Mouse (Mus musculus): ENCODE measurements at regions not wholly inside any gene's neighbourhood (a gene's known extent, or its start where the extent isn't known, plus 50 kb on each side); places are given as distances from the start of the nearest gene placed in this dataset.
"Not testable (repeated sequence)": the region's sequence is repeated elsewhere in the genome, so short reads cannot be mapped to it uniquely, and the experiment has no call there.

- no peaks in the 10 kb centered on the region for H3K9me3 ChIP-seq (ENCODE audit: control insufficient read depth, low read length)
- no peak for ATAC-seq
- H3K36me3 ChIP-seq (ENCODE audit: control insufficient read depth, insufficient read depth), result no peaks in the 10 kb centered on the region
- H3K4me1 ChIP-seq (replicated peaks; ENCODE audit: control insufficient read depth, insufficient read depth, low read length), result no peaks in the 10 kb centered on the region
- H3K27ac ChIP-seq (ENCODE audit: low read length), result no peak overlapping the region
- H3K4me3 ChIP-seq (replicated peaks; ENCODE audit: low read length), result no peak overlapping the region
- no peaks in the 10 kb centered on the region for H3K27me3 ChIP-seq (replicated peaks; ENCODE audit: control insufficient read depth, insufficient read depth, low read length)
- 91% methylated on average over 2 of the region's 2 CpGs for WGBS
- H3K4me2 ChIP-seq (ENCODE audit: low read length), result no peak overlapping the region
- H3K9ac ChIP-seq (replicated peaks; ENCODE audit: low read depth, low read length), result no peak overlapping the region
Observed at GRCm38 (mm10) chr13:103636595-103636994, 137.8 kb downstream of the Srek1 start.

GRCm38 (mm10) chr13:103623810-103624209, 150.6 kb downstream of the Srek1 start:
- Histone ChIP-seq H3K9ac (replicated peaks; ENCODE audit: low read depth, low read length) (no peak overlapping the region), H3K27me3 (replicated peaks; ENCODE audit: control insufficient read depth, insufficient read depth, low read length) (no peaks in the 10 kb centered on the region), H3K27ac (ENCODE audit: low read length) (no peak overlapping the region), H3K4me2 (ENCODE audit: low read length) (no peak overlapping the region), H3K9me3 (ENCODE audit: control insufficient read depth, low read length) (no peaks in the 10 kb centered on the region), H3K4me3 (replicated peaks; ENCODE audit: low read length) (no peak overlapping the region), H3K4me1 (replicated peaks; ENCODE audit: control insufficient read depth, insufficient read depth, low read length) (no peaks in the 10 kb centered on the region), H3K36me3 (ENCODE audit: control insufficient read depth, insufficient read depth) (no peaks in the 10 kb centered on the region)
- ATAC-seq, result no peak
- WGBS, result 72% methylated on average over 2 of the region's 2 CpGs

- no peak for ATAC-seq
- Histone ChIP-seq H3K27me3 (replicated peaks; ENCODE audit: control insufficient read depth, insufficient read depth, low read length) (no peaks in the 10 kb centered on the region), H3K9ac (replicated peaks; ENCODE audit: low read depth, low read length) (no peak overlapping the region), H3K36me3 (ENCODE audit: control insufficient read depth, insufficient read depth) (no peaks in the 10 kb centered on the region), H3K9me3 (ENCODE audit: control insufficient read depth, low read length) (no peaks in the 10 kb centered on the region), H3K4me3 (replicated peaks; ENCODE audit: low read length) (no peak overlapping the region), H3K27ac (ENCODE audit: low read length) (no peak overlapping the region), H3K4me2 (ENCODE audit: low read length) (no peak overlapping the region), H3K4me1 (replicated peaks; ENCODE audit: control insufficient read depth, insufficient read depth, low read length) (no peaks in the 10 kb centered on the region)
- 45% methylated on average over 6 of the region's 6 CpGs for WGBS
Observed at GRCm38 (mm10) chr13:103623319-103623718, 151.1 kb downstream of the Srek1 start.

GRCm38 (mm10) chr13:103622324-103622723, 152.1 kb downstream of the Srek1 start:
- H3K9ac ChIP-seq (replicated peaks; ENCODE audit: low read depth, low read length), result no peak overlapping the region
- no peaks in the 10 kb centered on the region for H3K36me3 ChIP-seq (ENCODE audit: control insufficient read depth, insufficient read depth)
- WGBS, result 8% methylated on average over 5 of the region's 5 CpGs
- H3K4me2 ChIP-seq (ENCODE audit: low read length), result no peak overlapping the region
- H3K27ac ChIP-seq (ENCODE audit: low read length), result no peak overlapping the region
- ATAC-seq, result peak; percentile 62; the same call in 1 of the 2 replicates
- H3K4me3 ChIP-seq (replicated peaks; ENCODE audit: low read length), result no peak overlapping the region
- H3K4me1 ChIP-seq (replicated peaks; ENCODE audit: control insufficient read depth, insufficient read depth, low read length), result no peaks in the 10 kb centered on the region
- no peaks in the 10 kb centered on the region for H3K27me3 ChIP-seq (replicated peaks; ENCODE audit: control insufficient read depth, insufficient read depth, low read length)
- H3K9me3 ChIP-seq (ENCODE audit: control insufficient read depth, low read length), result no peaks in the 10 kb centered on the region

GRCm38 (mm10) chr13:103620958-103621357, 153.4 kb downstream of the Srek1 start:
- not testable (repeated sequence) for H3K27me3 ChIP-seq (replicated peaks; ENCODE audit: control insufficient read depth, insufficient read depth, low read length); H3K36me3 ChIP-seq (ENCODE audit: control insufficient read depth, insufficient read depth); H3K9ac ChIP-seq (replicated peaks; ENCODE audit: low read depth, low read length); H3K9me3 ChIP-seq (ENCODE audit: control insufficient read depth, low read length); H3K4me2 ChIP-seq (ENCODE audit: low read length); H3K27ac ChIP-seq (ENCODE audit: low read length); H3K4me3 ChIP-seq (replicated peaks; ENCODE audit: low read length); H3K4me1 ChIP-seq (replicated peaks; ENCODE audit: control insufficient read depth, insufficient read depth, low read length); ATAC-seq
- WGBS, result 88% methylated on average over 5 of the region's 5 CpGs

- no peaks in the 10 kb centered on the region for H3K27me3 ChIP-seq (replicated peaks; ENCODE audit: control insufficient read depth, insufficient read depth, low read length)
- ATAC-seq, result no peak
- no peak overlapping the region for H3K4me3 ChIP-seq (replicated peaks; ENCODE audit: low read length)
- H3K9me3 ChIP-seq (ENCODE audit: control insufficient read depth, low read length), result no peaks in the 10 kb centered on the region
- H3K9ac ChIP-seq (replicated peaks; ENCODE audit: low read depth, low read length), result no peak overlapping the region
- H3K4me2 ChIP-seq (ENCODE audit: low read length), result no peak overlapping the region
- no peaks in the 10 kb centered on the region for H3K36me3 ChIP-seq (ENCODE audit: control insufficient read depth, insufficient read depth)
- H3K27ac ChIP-seq (ENCODE audit: low read length), result no peak overlapping the region
- WGBS, result 78% methylated on average over 10 of the region's 10 CpGs
- H3K4me1 ChIP-seq (replicated peaks; ENCODE audit: control insufficient read depth, insufficient read depth, low read length), result no peaks in the 10 kb centered on the region
Observed at GRCm38 (mm10) chr13:103613333-103613725, 161.1 kb downstream of the Srek1 start.

- no peak overlapping the region for H3K27ac ChIP-seq (ENCODE audit: low read length)
- no peaks in the 10 kb centered on the region for H3K27me3 ChIP-seq (replicated peaks; ENCODE audit: control insufficient read depth, insufficient read depth, low read length)
- no peaks in the 10 kb centered on the region for H3K4me1 ChIP-seq (replicated peaks; ENCODE audit: control insufficient read depth, insufficient read depth, low read length)
- H3K4me2 ChIP-seq (ENCODE audit: low read length), result no peak overlapping the region
- H3K9ac ChIP-seq (replicated peaks; ENCODE audit: low read depth, low read length), result no peak overlapping the region
- 67% methylated on average over 11 of the region's 11 CpGs for WGBS
- no peak for ATAC-seq
- H3K9me3 ChIP-seq (ENCODE audit: control insufficient read depth, low read length), result no peaks in the 10 kb centered on the region
- no peaks in the 10 kb centered on the region for H3K36me3 ChIP-seq (ENCODE audit: control insufficient read depth, insufficient read depth)
- no peak overlapping the region for H3K4me3 ChIP-seq (replicated peaks; ENCODE audit: low read length)
Observed at GRCm38 (mm10) chr13:103612720-103613332, 161.6 kb downstream of the Srek1 start.

GRCm38 (mm10) chr13:103602302-103602701, 172.1 kb downstream of the Srek1 start:
- no peaks in the 10 kb centered on the region for H3K36me3 ChIP-seq (ENCODE audit: control insufficient read depth, insufficient read depth)
- H3K4me1 ChIP-seq (replicated peaks; ENCODE audit: control insufficient read depth, insufficient read depth, low read length), result no peaks in the 10 kb centered on the region
- H3K27me3 ChIP-seq (replicated peaks; ENCODE audit: control insufficient read depth, insufficient read depth, low read length), result no peaks in the 10 kb centered on the region
- H3K4me2 ChIP-seq (ENCODE audit: low read length), result no peak overlapping the region
- no peak for ATAC-seq
- 91% methylated on average over 5 of the region's 5 CpGs for WGBS
- no peak overlapping the region for H3K4me3 ChIP-seq (replicated peaks; ENCODE audit: low read length)
- H3K9ac ChIP-seq (replicated peaks; ENCODE audit: low read depth, low read length), result no peak overlapping the region
- H3K9me3 ChIP-seq (ENCODE audit: control insufficient read depth, low read length), result no peaks in the 10 kb centered on the region
- no peak overlapping the region for H3K27ac ChIP-seq (ENCODE audit: low read length)

- Histone ChIP-seq H3K27ac (ENCODE audit: low read length) (no peak overlapping the region), H3K9ac (replicated peaks; ENCODE audit: low read depth, low read length) (no peak overlapping the region), H3K36me3 (ENCODE audit: control insufficient read depth, insufficient read depth) (no peaks in the 10 kb centered on the region), H3K4me1 (replicated peaks; ENCODE audit: control insufficient read depth, insufficient read depth, low read length) (no peaks in the 10 kb centered on the region), H3K9me3 (ENCODE audit: control insufficient read depth, low read length) (no peaks in the 10 kb centered on the region), H3K4me3 (replicated peaks; ENCODE audit: low read length) (no peak overlapping the region), H3K27me3 (replicated peaks; ENCODE audit: control insufficient read depth, insufficient read depth, low read length) (no peaks in the 10 kb centered on the region), H3K4me2 (ENCODE audit: low read length) (no peak overlapping the region)
- WGBS, result 92% methylated on average over 16 of the region's 16 CpGs
- ATAC-seq, result no peak
Observed at GRCm38 (mm10) chr13:103592371-103592770, 182.0 kb downstream of the Srek1 start.

- H3K4me2 ChIP-seq (ENCODE audit: low read length), result no peak overlapping the region
- H3K4me3 ChIP-seq (replicated peaks; ENCODE audit: low read length), result no peak overlapping the region
- 93% methylated on average over 6 of the region's 6 CpGs for WGBS
- no peaks in the 10 kb centered on the region for H3K36me3 ChIP-seq (ENCODE audit: control insufficient read depth, insufficient read depth)
- H3K9ac ChIP-seq (replicated peaks; ENCODE audit: low read depth, low read length), result no peak overlapping the region
- H3K9me3 ChIP-seq (ENCODE audit: control insufficient read depth, low read length), result no peaks in the 10 kb centered on the region
- H3K27ac ChIP-seq (ENCODE audit: low read length), result no peak overlapping the region
- H3K4me1 ChIP-seq (replicated peaks; ENCODE audit: control insufficient read depth, insufficient read depth, low read length), result no peaks in the 10 kb centered on the region
- no peaks in the 10 kb centered on the region for H3K27me3 ChIP-seq (replicated peaks; ENCODE audit: control insufficient read depth, insufficient read depth, low read length)
- ATAC-seq, result no peak
Observed at GRCm38 (mm10) chr13:103591874-103592273, 182.5 kb downstream of the Srek1 start.
